Mouse (Mus musculus): ENCODE measurements around the gene C77080.

The C77080 gene

GRCm38 (mm10) chr4:129268698-129269097 lies 7.5 kb upstream of the C77080 start:
- in situ Hi-C loops (cut with MboI, MseI) = no loop called here

- in situ Hi-C loops (cut with MboI, MseI) = no loop called here
These were observed 5.6 kb upstream of the C77080 start for GRCm38 (mm10) chr4:129266821-129267220.

- in situ Hi-C loops (cut with MboI, MseI) = no loop called here
These were observed 5.0 kb upstream of the C77080 start for GRCm38 (mm10) chr4:129266191-129266590.

- in situ Hi-C loops (cut with MboI, MseI) = no loop called here
These were observed 2.2 kb upstream of the C77080 start for GRCm38 (mm10) chr4:129263225-129264021.

- in situ Hi-C loops (cut with MboI, MseI) = no loop called here
These were observed 526 bp downstream of the C77080 start for GRCm38 (mm10) chr4:129260678-129261077.

GRCm38 (mm10) chr4:129259101-129259500 lies 2.1 kb downstream of the C77080 start:
- in situ Hi-C loops (cut with MboI, MseI) = no loop called here

- in situ Hi-C loops (cut with MboI, MseI) = no loop called here
These were observed 4.5 kb downstream of the C77080 start for GRCm38 (mm10) chr4:129256450-129257380.

- in situ Hi-C loops (cut with MboI, MseI) = no loop called here
These were observed 6.6 kb downstream of the C77080 start for GRCm38 (mm10) chr4:129254571-129254970.

- in situ Hi-C loops (cut with MboI, MseI) = no loop called here
These were observed 8.7 kb downstream of the C77080 start for GRCm38 (mm10) chr4:129252492-129252891.

- in situ Hi-C loops (cut with MboI, MseI) = no loop called here
These were observed 9.6 kb downstream of the C77080 start for GRCm38 (mm10) chr4:129251482-129252125.

- in situ Hi-C loops (cut with MboI, MseI) = no loop called here
These were observed 10.3 kb downstream of the C77080 start for GRCm38 (mm10) chr4:129250759-129251481.

GRCm38 (mm10) chr4:129249288-129249687 lies 11.9 kb downstream of the C77080 start:
- in situ Hi-C loops (cut with MboI, MseI) = loop anchor here (10.0 kb wide), 1 partner anchor 1396 kb away; no protein-coding TSS in a partner anchor

GRCm38 (mm10) chr4:129248243-129248767 lies 12.9 kb downstream of the C77080 start:
- in situ Hi-C loops (cut with MboI, MseI) = loop anchor here (10.0 kb wide), 1 partner anchor 1396 kb away; no protein-coding TSS in a partner anchor

GRCm38 (mm10) chr4:129247381-129248242 lies 13.6 kb downstream of the C77080 start:
- in situ Hi-C loops (cut with MboI, MseI) = loop anchor here (10.0 kb wide), 1 partner anchor 1397 kb away; no protein-coding TSS in a partner anchor

GRCm38 (mm10) chr4:129246360-129247301 lies 14.6 kb downstream of the C77080 start:
- in situ Hi-C loops (cut with MboI, MseI) = loop anchor here (10.0 kb wide), 1 partner anchor 1398 kb away; no protein-coding TSS in a partner anchor

GRCm38 (mm10) chr4:129244802-129245201 lies 16.4 kb downstream of the C77080 start:
- in situ Hi-C loops (cut with MboI, MseI) = loop anchor here (10.0 kb wide), 1 partner anchor 1400 kb away; no protein-coding TSS in a partner anchor

- in situ Hi-C loops (cut with MboI, MseI) = loop anchor here (10.0 kb wide), 1 partner anchor 1402 kb away; no protein-coding TSS in a partner anchor
These were observed 18.4 kb downstream of the C77080 start for GRCm38 (mm10) chr4:129242761-129243160.

GRCm38 (mm10) chr4:129242327-129242726 lies 18.9 kb downstream of the C77080 start:
- in situ Hi-C loops (cut with MboI, MseI) = loop anchor here (10.0 kb wide), 1 partner anchor 1402 kb away; no protein-coding TSS in a partner anchor

Measured in T-helper 1 cell (primary cell).